Mouse (Mus musculus): ENCODE results near the gene Cmtm7. TPM values are rescaled to one million over a fixed set of nuclear protein-coding genes. Genes with fewer than 3 reads are reported as not detected.

The Cmtm7 gene
- polyA plus RNA-seq, 1 experiment from 2014 or later = 19.1 TPM

Other genes starting within 250 kb of the Cmtm7 start
- gene Trim71, start 217.5 kb downstream of the Cmtm7 start, polyA plus RNA-seq (2015; fragmentation: Nextera tagmentation; extraction: Ambion mirVana) = 0.50 and 0.53 TPM in 2 replicates
- 54.7 and 59.0 TPM in 2 replicates for gene Cnot10, start 141.7 kb downstream of the Cmtm7 start, polyA plus RNA-seq (2015; fragmentation: Nextera tagmentation; extraction: Ambion mirVana)
- gene Dync1li1, start 93.1 kb downstream of the Cmtm7 start, polyA plus RNA-seq (2015; fragmentation: Nextera tagmentation; extraction: Ambion mirVana) = 124 and 148 TPM in 2 replicates
- 20.5 and 21.8 TPM in 2 replicates for gene Cmtm6, start 50.7 kb downstream of the Cmtm7 start, polyA plus RNA-seq (2015; fragmentation: Nextera tagmentation; extraction: Ambion mirVana)
- 15.8 and 20.0 TPM in 2 replicates for gene Cmtm8, start 62.3 kb upstream of the Cmtm7 start, polyA plus RNA-seq (2015; fragmentation: Nextera tagmentation; extraction: Ambion mirVana)
- 22.4 and 23.5 TPM in 2 replicates for gene Gpd1l, start 152.1 kb upstream of the Cmtm7 start, polyA plus RNA-seq (2015; fragmentation: Nextera tagmentation; extraction: Ambion mirVana)
- 1.8 and 2.4 TPM in 2 replicates for gene Osbpl10, start 196.7 kb upstream of the Cmtm7 start, polyA plus RNA-seq (2015; fragmentation: Nextera tagmentation; extraction: Ambion mirVana)
- gene Rps27rt, start 200.9 kb upstream of the Cmtm7 start, polyA plus RNA-seq (2015; fragmentation: Nextera tagmentation; extraction: Ambion mirVana) = 268 and 296 TPM in 2 replicates